Mouse (Mus musculus): ENCODE results near the gene 9130213A22Rik. TPM values are rescaled to one million over a fixed set of nuclear protein-coding genes. Genes with fewer than 3 reads are reported as not detected.

The 9130213A22Rik gene
- polyA plus RNA-seq, 1 experiment from 2014 or later = not detected

- ATAC-seq (ENCODE audit: low FRiP score) = no peak
- peaks cover 23% of the 10 kb centered on the region for H3K4me1 ChIP-seq (replicated peaks; ENCODE audit: control insufficient read depth, insufficient read depth, low read length)
- H3K9me3 ChIP-seq (ENCODE audit: control insufficient read depth, low read length) = no peaks in the 10 kb centered on the region
- H3K27me3 ChIP-seq (ENCODE audit: control insufficient read depth, insufficient read depth, low read length) = peaks cover 23% of the 10 kb centered on the region
- peak overlapping the region; percentile 78 for H3K4me3 ChIP-seq (ENCODE audit: low read depth, low read length)
- H3K27ac ChIP-seq (ENCODE audit: low read depth, low read length) = no peak overlapping the region
- peak overlapping the region; percentile 97 for H3K4me2 ChIP-seq (replicated peaks; ENCODE audit: low read depth, low read length)
- H3K9ac ChIP-seq (ENCODE audit: low read depth, low read length) = peak overlapping the region; percentile 61
- WGBS = 2% methylated on average over 33 of the region's 33 CpGs
- DNase-seq (ENCODE audit: low spot score) = peak; percentile 61
- no peaks in the 10 kb centered on the region for H3K36me3 ChIP-seq (ENCODE audit: control insufficient read depth, insufficient read depth, low read length)
These were observed 1.2 kb downstream of the 9130213A22Rik start for GRCm38 (mm10) chr11:69121001-69121740.

GRCm38 (mm10) chr11:69120221-69121000 lies 2.0 kb downstream of the 9130213A22Rik start, which contains the start of gene Hes7:
Gene Hes7 (plus strand): TSS chr11:69120404.
- 2% methylated on average over 27 of the region's 27 CpGs for WGBS
- ATAC-seq (ENCODE audit: low FRiP score) = no peak
- Histone ChIP-seq H3K4me3 (ENCODE audit: low read depth, low read length) (peak within 1 kb of the TSS; percentile 78), H3K36me3 (ENCODE audit: control insufficient read depth, insufficient read depth, low read length) (no peaks in the 10 kb centered on the region), H3K27ac (ENCODE audit: low read depth, low read length) (no peak within 1 kb of the TSS), H3K9me3 (ENCODE audit: control insufficient read depth, low read length) (no peaks in the 10 kb centered on the region), H3K4me2 (replicated peaks; ENCODE audit: low read depth, low read length) (peak within 1 kb of the TSS; percentile 97), H3K9ac (ENCODE audit: low read depth, low read length) (peak within 1 kb of the TSS; percentile 61), H3K27me3 (ENCODE audit: control insufficient read depth, insufficient read depth, low read length) (peaks cover 23% of the 10 kb centered on the region), H3K4me1 (replicated peaks; ENCODE audit: control insufficient read depth, insufficient read depth, low read length) (peaks cover 21% of the 10 kb centered on the region)
- DNase-seq (ENCODE audit: low spot score) = peak; percentile 64

GRCm38 (mm10) chr11:69119446-69120155 lies 2.8 kb downstream of the 9130213A22Rik start:
- WGBS = 26% methylated on average over 14 of the region's 14 CpGs
- Histone ChIP-seq H3K9me3 (ENCODE audit: control insufficient read depth, low read length) (no peaks in the 10 kb centered on the region), H3K27ac (ENCODE audit: low read depth, low read length) (no peak overlapping the region), H3K4me3 (ENCODE audit: low read depth, low read length) (peak overlapping the region; percentile 78; the same call in 1 of the 2 replicates), H3K36me3 (ENCODE audit: control insufficient read depth, insufficient read depth, low read length) (no peaks in the 10 kb centered on the region), H3K27me3 (ENCODE audit: control insufficient read depth, insufficient read depth, low read length) (peaks cover 23% of the 10 kb centered on the region), H3K4me1 (replicated peaks; ENCODE audit: control insufficient read depth, insufficient read depth, low read length) (peaks cover 21% of the 10 kb centered on the region), H3K4me2 (replicated peaks; ENCODE audit: low read depth, low read length) (peak overlapping the region; percentile 97), H3K9ac (ENCODE audit: low read depth, low read length) (no peak overlapping the region)
- no peak for ATAC-seq (ENCODE audit: low FRiP score)
- peak; percentile 20 for DNase-seq (ENCODE audit: low spot score)

- Histone ChIP-seq H3K36me3 (ENCODE audit: control insufficient read depth, insufficient read depth, low read length) (no peaks in the 10 kb centered on the region), H3K27ac (ENCODE audit: low read depth, low read length) (no peak overlapping the region), H3K27me3 (ENCODE audit: control insufficient read depth, insufficient read depth, low read length) (peaks cover 23% of the 10 kb centered on the region), H3K9me3 (ENCODE audit: control insufficient read depth, low read length) (no peaks in the 10 kb centered on the region), H3K9ac (ENCODE audit: low read depth, low read length) (no peak overlapping the region), H3K4me1 (replicated peaks; ENCODE audit: control insufficient read depth, insufficient read depth, low read length) (peaks cover 21% of the 10 kb centered on the region), H3K4me3 (ENCODE audit: low read depth, low read length) (peak overlapping the region; percentile 75), H3K4me2 (replicated peaks; ENCODE audit: low read depth, low read length) (peak overlapping the region; percentile 98)
- ATAC-seq (ENCODE audit: low FRiP score) (no peak), DNase-seq (ENCODE audit: low spot score) (peak; percentile 91)
- under 1% methylated on average over 15 of the region's 15 CpGs for WGBS
These were observed 3.6 kb downstream of the 9130213A22Rik start for GRCm38 (mm10) chr11:69118765-69119164.

- peaks cover 23% of the 10 kb centered on the region for H3K27me3 ChIP-seq (ENCODE audit: control insufficient read depth, insufficient read depth, low read length)
- DNase-seq (ENCODE audit: low spot score) (peak; percentile 74), ATAC-seq (ENCODE audit: low FRiP score) (no peak)
- peaks cover 21% of the 10 kb centered on the region for H3K4me1 ChIP-seq (replicated peaks; ENCODE audit: control insufficient read depth, insufficient read depth, low read length)
- no peaks in the 10 kb centered on the region for H3K36me3 ChIP-seq (ENCODE audit: control insufficient read depth, insufficient read depth, low read length)
- under 1% methylated on average over 45 of the region's 45 CpGs for WGBS
- no peak overlapping the region; the same call in 1 of the 2 replicates for H3K27ac ChIP-seq (ENCODE audit: low read depth, low read length)
- H3K9ac ChIP-seq (ENCODE audit: low read depth, low read length) = peak overlapping the region; percentile 71
- peak overlapping the region; percentile 98 for H3K4me2 ChIP-seq (replicated peaks; ENCODE audit: low read depth, low read length)
- no peaks in the 10 kb centered on the region for H3K9me3 ChIP-seq (ENCODE audit: control insufficient read depth, low read length)
- H3K4me3 ChIP-seq (ENCODE audit: low read depth, low read length) = peak overlapping the region; percentile 75
These were observed 4.4 kb downstream of the 9130213A22Rik start for GRCm38 (mm10) chr11:69117737-69118695.

GRCm38 (mm10) chr11:69116843-69117242 lies 5.5 kb downstream of the 9130213A22Rik start:
- H3K36me3 ChIP-seq (ENCODE audit: control insufficient read depth, insufficient read depth, low read length) = no peaks in the 10 kb centered on the region
- H3K4me2 ChIP-seq (replicated peaks; ENCODE audit: low read depth, low read length) = 0 out of 2 replicates have a peak overlapping the region, but pooled peaks have one; percentile 14
- no peak overlapping the region for H3K27ac ChIP-seq (ENCODE audit: low read depth, low read length)
- ATAC-seq (ENCODE audit: low FRiP score) = no peak
- 53% methylated on average over 5 of the region's 5 CpGs for WGBS
- no peaks in the 10 kb centered on the region for H3K9me3 ChIP-seq (ENCODE audit: control insufficient read depth, low read length)
- peak overlapping the region; percentile 75; the same call in 1 of the 2 replicates for H3K4me3 ChIP-seq (ENCODE audit: low read depth, low read length)
- H3K4me1 ChIP-seq (replicated peaks; ENCODE audit: control insufficient read depth, insufficient read depth, low read length) = peaks cover 19% of the 10 kb centered on the region
- H3K9ac ChIP-seq (ENCODE audit: low read depth, low read length) = no peak overlapping the region
- peaks cover 21% of the 10 kb centered on the region for H3K27me3 ChIP-seq (ENCODE audit: control insufficient read depth, insufficient read depth, low read length)
- DNase-seq (ENCODE audit: low spot score) = no peak

GRCm38 (mm10) chr11:69114621-69115020 lies 7.8 kb downstream of the 9130213A22Rik start:
- Histone ChIP-seq H3K36me3 (ENCODE audit: control insufficient read depth, insufficient read depth, low read length) (no peaks in the 10 kb centered on the region), H3K4me3 (ENCODE audit: low read depth, low read length) (no peak overlapping the region), H3K27me3 (ENCODE audit: control insufficient read depth, insufficient read depth, low read length) (peaks cover 3% of the 10 kb centered on the region; the same call in 1 of the 2 replicates), H3K4me1 (replicated peaks; ENCODE audit: control insufficient read depth, insufficient read depth, low read length) (peaks cover 4% of the 10 kb centered on the region; the same call in 1 of the 2 replicates), H3K27ac (ENCODE audit: low read depth, low read length) (no peak overlapping the region), H3K9ac (ENCODE audit: low read depth, low read length) (no peak overlapping the region), H3K4me2 (replicated peaks; ENCODE audit: low read depth, low read length) (no peak overlapping the region), H3K9me3 (ENCODE audit: control insufficient read depth, low read length) (no peaks in the 10 kb centered on the region)
- 79% methylated on average over 3 of the region's 3 CpGs for WGBS
- no peak for DNase-seq (ENCODE audit: low spot score)
- no peak for ATAC-seq (ENCODE audit: low FRiP score)
